Mouse (Mus musculus) bone marrow macrophage, adult 2 months (primary cell): ENCODE measurements around the gene Gnai3.

ENCODE experiments used
- CTCF ChIP-seq: IDR thresholded peaks from 2 replicates; pipeline ENCODE4 v1.5.1; 2012; ENCODE audit warnings: low read depth, mild to moderate bottlenecking, low read length, moderate library complexity
- POLR2A ChIP-seq: IDR thresholded peaks from 2 replicates; pipeline ENCODE4 v1.6.1; 2012; ENCODE audit warnings: mild to moderate bottlenecking, low read depth, low read length, borderline replicate concordance

DNA sequence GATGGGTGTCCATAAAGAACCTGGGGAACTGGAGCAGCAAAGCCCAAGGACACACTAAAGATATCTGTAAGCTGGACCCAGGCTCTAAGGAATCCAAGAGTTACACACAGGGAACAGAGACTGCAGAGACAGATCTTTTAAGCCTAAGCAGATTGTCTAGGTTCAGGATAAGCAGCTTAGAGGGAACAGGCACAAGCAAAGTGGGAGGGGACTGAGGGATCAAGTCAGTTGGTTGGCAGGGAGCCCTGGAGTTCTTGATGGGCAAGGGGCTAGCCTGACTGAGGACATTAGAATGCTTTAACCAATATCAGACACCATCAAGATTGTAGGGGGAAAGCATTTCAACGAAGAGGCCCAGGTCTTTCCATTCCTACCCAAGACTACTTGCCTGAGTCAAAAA, 51.8 kb downstream of the Gnai3 start:
- TF ChIP-seq CTCF (no peak), POLR2A (no peak)
